Mouse (Mus musculus): ENCODE data around the gene Rnf222.
A peak's percentile ranks its signal among the peaks of the same experiment; 100 is the strongest.

Rnf222 gene

GRCm38 (mm10) chr11:68888253-68888652 is at the start of gene Rnf222:
Gene Rnf222 (plus strand): TSS chr11:68888553.
- DNase-seq (ENCODE audit: low spot score): no peak

- no peak for DNase-seq (ENCODE audit: low spot score)
These were observed 48.7 kb upstream of the Rnf222 start for GRCm38 (mm10) chr11:68839606-68840005.

GRCm38 (mm10) chr11:68850862-68851261 is 37.5 kb upstream of the Rnf222 start:
- no peak for DNase-seq (ENCODE audit: low spot score)

- DNase-seq (ENCODE audit: low spot score): no peak
These were observed 36.5 kb upstream of the Rnf222 start for GRCm38 (mm10) chr11:68851644-68852485.

- peak; percentile 61 for DNase-seq (ENCODE audit: low spot score)
These were observed 35.9 kb upstream of the Rnf222 start for GRCm38 (mm10) chr11:68852486-68852901.

- peak; percentile 99 for DNase-seq (ENCODE audit: low spot score)
These were observed 35.4 kb upstream of the Rnf222 start for GRCm38 (mm10) chr11:68852932-68853409.

GRCm38 (mm10) chr11:68853611-68854401 is 34.5 kb upstream of the Rnf222 start:
- DNase-seq (ENCODE audit: low spot score): no peak

GRCm38 (mm10) chr11:68854621-68855020 is 33.7 kb upstream of the Rnf222 start:
- DNase-seq (ENCODE audit: low spot score): no peak

- DNase-seq (ENCODE audit: low spot score): no peak
These were observed 31.0 kb upstream of the Rnf222 start for GRCm38 (mm10) chr11:68857329-68857728.

- DNase-seq (ENCODE audit: low spot score): no peak
These were observed 28.3 kb upstream of the Rnf222 start for GRCm38 (mm10) chr11:68859943-68860593.

GRCm38 (mm10) chr11:68862260-68862659 is 26.1 kb upstream of the Rnf222 start:
- no peak for DNase-seq (ENCODE audit: low spot score)

GRCm38 (mm10) chr11:68863631-68864091 is 24.7 kb upstream of the Rnf222 start:
- DNase-seq (ENCODE audit: low spot score): no peak

GRCm38 (mm10) chr11:68864544-68865189 is 23.7 kb upstream of the Rnf222 start:
- no peak for DNase-seq (ENCODE audit: low spot score)

- DNase-seq (ENCODE audit: low spot score): no peak
These were observed 17.1 kb upstream of the Rnf222 start for GRCm38 (mm10) chr11:68871277-68871676.

- DNase-seq (ENCODE audit: low spot score): no peak
These were observed 16.6 kb upstream of the Rnf222 start, which contains the start of gene Ndel1 for GRCm38 (mm10) chr11:68871748-68872147. Gene Ndel1 (minus strand): TSS chr11:68871858.

- no peak for DNase-seq (ENCODE audit: low spot score)
These were observed 13.5 kb upstream of the Rnf222 start for GRCm38 (mm10) chr11:68874841-68875240.

GRCm38 (mm10) chr11:68878811-68879210 is 9.5 kb upstream of the Rnf222 start:
- no peak for DNase-seq (ENCODE audit: low spot score)

GRCm38 (mm10) chr11:68882107-68882506 is 6.2 kb upstream of the Rnf222 start:
- DNase-seq (ENCODE audit: low spot score): no peak

- no peak for DNase-seq (ENCODE audit: low spot score)
These were observed 4.5 kb upstream of the Rnf222 start for GRCm38 (mm10) chr11:68883843-68884242.

GRCm38 (mm10) chr11:68884368-68884767 is 4.0 kb upstream of the Rnf222 start:
- DNase-seq (ENCODE audit: low spot score): no peak

- DNase-seq (ENCODE audit: low spot score): no peak
These were observed 2.3 kb upstream of the Rnf222 start for GRCm38 (mm10) chr11:68886091-68886490.

GRCm38 (mm10) chr11:68888653-68889052 is 300 bp downstream of the Rnf222 start:
- DNase-seq (ENCODE audit: low spot score): no peak

Measured in ovary, postnatal 10 days (tissue).